Mouse (Mus musculus): ENCODE measurements around the gene Rbfox1. TPM values are rescaled to one million over a fixed set of nuclear protein-coding genes. Genes with fewer than 3 reads are reported as not detected.

Gene Rbfox1
- polyA plus RNA-seq, 1 experiment from 2014 or later = 3.1 TPM

- peaks cover 5% of the 10 kb centered on the region; the same call in 1 of the 2 replicates for H3K4me1 ChIP-seq (ENCODE audit: control insufficient read depth, insufficient read depth, low read length)
- no peaks in the 10 kb centered on the region for H3K27me3 ChIP-seq (ENCODE audit: control insufficient read depth, insufficient read depth, low read length)
- no peak overlapping the region for H3K9ac ChIP-seq (ENCODE audit: low read depth, low read length)
- H3K4me2 ChIP-seq = no peak overlapping the region
- no peaks in the 10 kb centered on the region for H3K36me3 ChIP-seq (ENCODE audit: control insufficient read depth, insufficient read depth, low read length)
- no peak overlapping the region for H3K4me3 ChIP-seq (ENCODE audit: low read depth, low read length)
- no peaks in the 10 kb centered on the region for H3K9me3 ChIP-seq (replicated peaks; ENCODE audit: control insufficient read depth, low read length)
- ATAC-seq (replicated peaks; ENCODE audit: insufficient number of reproducible peaks, low FRiP score, low TSS enrichment) = no peak
- 82% methylated on average over 3 of the region's 3 CpGs for WGBS (ENCODE audit: insufficient replicate concordance)
- H3K27ac ChIP-seq (ENCODE audit: low read depth, low read length) = no peak overlapping the region
Observed at GRCm38 (mm10) chr16:6091326-6092123, 206.4 kb downstream of the Rbfox1 start.

DNA sequence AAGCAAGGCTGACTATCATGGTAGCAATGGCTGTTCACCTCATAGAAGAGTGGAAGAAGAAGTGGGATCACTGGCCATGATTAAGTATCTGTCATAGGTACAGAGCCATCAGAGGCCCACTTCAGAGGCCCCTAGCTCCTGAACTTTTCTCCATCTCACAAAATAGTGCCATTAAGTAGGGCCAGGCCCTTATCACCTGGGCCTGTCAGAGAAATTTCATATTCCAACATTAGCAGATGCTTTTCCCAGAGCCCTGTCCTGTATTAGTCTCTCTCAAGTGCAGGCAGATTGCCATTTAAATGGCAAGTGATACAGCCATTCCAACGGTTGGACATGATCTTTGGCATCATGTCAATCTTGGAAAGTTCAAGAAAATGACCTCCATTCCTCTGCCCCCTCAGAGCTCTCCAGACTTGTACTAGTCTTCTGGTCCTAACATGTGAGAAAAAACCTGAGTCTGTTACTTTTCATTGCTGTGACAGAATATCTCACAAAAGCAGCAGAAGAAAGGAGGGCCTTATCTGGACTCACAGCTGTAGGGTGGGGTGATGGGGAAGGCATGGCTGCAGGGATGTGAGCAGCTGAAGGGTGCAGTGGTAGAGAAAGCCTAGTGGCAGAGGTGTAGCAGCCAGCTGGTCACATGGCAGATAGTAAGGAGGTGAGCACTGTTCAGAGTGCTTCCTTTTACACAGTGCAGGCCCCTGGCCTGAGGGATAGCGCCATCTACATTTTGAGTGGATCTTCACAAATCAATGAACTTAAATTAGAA, 210.6 kb downstream of the Rbfox1 start:
- peak; percentile 99 for ATAC-seq (replicated peaks; ENCODE audit: insufficient number of reproducible peaks, low FRiP score, low TSS enrichment)

DNA sequence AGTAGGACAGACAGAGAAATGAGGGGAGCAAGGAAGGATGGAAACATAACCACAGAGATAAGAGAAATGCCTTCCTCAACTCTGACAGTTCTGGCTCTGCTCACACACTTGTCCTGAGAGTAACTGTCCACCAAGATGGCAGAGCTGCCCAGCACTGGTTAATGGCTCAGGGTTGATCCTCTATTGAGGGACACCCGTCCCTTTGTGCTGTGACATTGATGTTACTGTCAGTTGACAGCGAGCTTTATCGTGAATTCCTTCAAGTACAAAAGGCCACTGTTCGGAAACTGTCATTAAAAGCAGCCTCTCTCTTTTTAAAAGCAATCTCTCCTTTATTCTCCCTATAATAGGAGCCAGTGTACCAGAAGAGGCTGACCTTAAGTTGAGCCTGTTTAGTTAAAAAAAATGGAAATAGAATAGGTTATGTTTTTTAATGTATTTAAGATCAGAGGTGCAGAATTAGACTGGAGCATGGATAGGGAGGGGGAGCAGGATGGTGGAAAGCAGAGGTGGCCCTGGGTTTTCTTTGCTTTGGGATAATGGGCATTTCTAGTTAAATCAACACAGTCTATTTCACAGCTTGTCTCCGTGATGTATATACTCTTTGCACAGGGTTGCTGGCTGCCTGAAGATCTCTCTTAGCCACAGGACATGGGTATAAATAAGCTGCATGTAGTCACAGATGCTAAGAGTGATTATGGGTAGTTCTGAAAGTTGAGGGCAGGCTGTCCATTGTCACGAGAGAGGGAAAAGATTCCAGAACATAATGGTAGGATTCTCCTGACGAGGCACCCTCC, 212.3 kb downstream of the Rbfox1 start:
- Histone ChIP-seq H3K4me1 (ENCODE audit: control insufficient read depth, insufficient read depth, low read length) (no peaks in the 10 kb centered on the region), H3K27ac (ENCODE audit: low read depth, low read length) (no peak overlapping the region), H3K36me3 (ENCODE audit: control insufficient read depth, insufficient read depth, low read length) (no peaks in the 10 kb centered on the region), H3K27me3 (ENCODE audit: control insufficient read depth, insufficient read depth, low read length) (no peaks in the 10 kb centered on the region), H3K9me3 (replicated peaks; ENCODE audit: control insufficient read depth, low read length) (no peaks in the 10 kb centered on the region), H3K4me2 (no peak overlapping the region), H3K9ac (ENCODE audit: low read depth, low read length) (no peak overlapping the region), H3K4me3 (ENCODE audit: low read depth, low read length) (no peak overlapping the region)
- ATAC-seq (replicated peaks; ENCODE audit: insufficient number of reproducible peaks, low FRiP score, low TSS enrichment) = no peak
- 71% methylated on average over 7 of the region's 7 CpGs for WGBS (ENCODE audit: insufficient replicate concordance)

More for the DNA sequence above, 210.6 kb downstream of the Rbfox1 start:
- peak overlapping the region; percentile 47 for H3K27ac ChIP-seq (ENCODE audit: low read depth, low read length)
- no peaks in the 10 kb centered on the region for H3K9me3 ChIP-seq (replicated peaks; ENCODE audit: control insufficient read depth, low read length)
- no peaks in the 10 kb centered on the region for H3K36me3 ChIP-seq (ENCODE audit: control insufficient read depth, insufficient read depth, low read length)
- no peak overlapping the region for H3K4me3 ChIP-seq (ENCODE audit: low read depth, low read length)
- H3K27me3 ChIP-seq (ENCODE audit: control insufficient read depth, insufficient read depth, low read length) = no peaks in the 10 kb centered on the region
- H3K4me1 ChIP-seq (ENCODE audit: control insufficient read depth, insufficient read depth, low read length) = no peaks in the 10 kb centered on the region
- H3K9ac ChIP-seq (ENCODE audit: low read depth, low read length) = no peak overlapping the region
- no peak overlapping the region for H3K4me2 ChIP-seq
- WGBS (ENCODE audit: insufficient replicate concordance) = 68% methylated on average over 2 of the region's 2 CpGs

DNA sequence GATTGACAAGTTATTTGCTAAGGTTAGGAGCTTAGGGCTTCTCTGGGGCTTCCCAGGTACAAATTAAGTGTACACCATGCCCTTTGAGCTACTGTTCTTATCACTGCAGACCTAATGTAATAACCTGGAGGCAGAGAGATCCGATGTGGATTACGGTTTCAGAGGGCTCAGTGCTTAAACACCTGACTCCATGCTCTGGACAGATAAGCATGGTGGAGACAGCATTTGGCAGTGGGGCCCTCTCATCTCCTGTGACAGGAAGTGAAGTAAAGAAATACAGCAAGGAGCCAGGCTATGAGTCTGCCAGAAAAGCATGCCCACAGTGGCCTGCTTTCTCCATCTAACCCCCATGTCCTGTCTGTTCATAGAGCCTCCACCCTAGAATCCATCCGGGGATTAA, 213.0 kb downstream of the Rbfox1 start:
- no peak overlapping the region for H3K4me3 ChIP-seq (ENCODE audit: low read depth, low read length)
- H3K9ac ChIP-seq (ENCODE audit: low read depth, low read length) = no peak overlapping the region
- H3K4me1 ChIP-seq (ENCODE audit: control insufficient read depth, insufficient read depth, low read length) = no peaks in the 10 kb centered on the region
- H3K9me3 ChIP-seq (replicated peaks; ENCODE audit: control insufficient read depth, low read length) = no peaks in the 10 kb centered on the region
- 70% methylated on average over 3 of the region's 3 CpGs for whole genome bisulfite sequencing (ENCODE audit: insufficient replicate concordance)
- no peak overlapping the region for H3K4me2 ChIP-seq
- ATAC-seq (replicated peaks; ENCODE audit: insufficient number of reproducible peaks, low FRiP score, low TSS enrichment) = no peak
- H3K27ac ChIP-seq (ENCODE audit: low read depth, low read length) = no peak overlapping the region
- H3K27me3 ChIP-seq (ENCODE audit: control insufficient read depth, insufficient read depth, low read length) = no peaks in the 10 kb centered on the region
- H3K36me3 ChIP-seq (ENCODE audit: control insufficient read depth, insufficient read depth, low read length) = no peaks in the 10 kb centered on the region

DNA sequence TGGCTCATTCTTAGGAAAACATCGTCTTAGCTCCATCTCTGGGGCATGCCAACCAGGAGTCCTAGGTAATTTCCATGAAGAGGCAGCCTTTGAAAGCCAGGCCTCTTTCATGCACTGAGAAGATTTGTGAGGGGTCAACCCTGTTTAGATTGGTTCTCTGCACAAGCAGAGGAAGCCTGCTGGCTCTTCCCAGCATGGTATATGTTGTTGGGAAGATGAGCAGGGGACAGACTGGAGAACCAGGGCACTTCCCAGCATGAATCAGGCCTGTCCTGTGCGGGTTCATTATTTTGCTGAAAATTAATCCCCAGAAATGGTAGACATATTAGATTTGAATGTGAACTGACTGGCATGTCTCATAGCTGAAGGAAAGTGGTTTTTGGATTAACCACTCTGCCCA, 214.4 kb downstream of the Rbfox1 start:
- no peaks in the 10 kb centered on the region for H3K4me1 ChIP-seq (ENCODE audit: control insufficient read depth, insufficient read depth, low read length)
- H3K36me3 ChIP-seq (ENCODE audit: control insufficient read depth, insufficient read depth, low read length) = no peaks in the 10 kb centered on the region
- no peaks in the 10 kb centered on the region for H3K27me3 ChIP-seq (ENCODE audit: control insufficient read depth, insufficient read depth, low read length)
- WGBS (ENCODE audit: insufficient replicate concordance) = 78% methylated on average over 2 of the region's 2 CpGs
- H3K9me3 ChIP-seq (replicated peaks; ENCODE audit: control insufficient read depth, low read length) = no peaks in the 10 kb centered on the region
- no peak overlapping the region for H3K4me2 ChIP-seq
- H3K27ac ChIP-seq (ENCODE audit: low read depth, low read length) = no peak overlapping the region
- ATAC-seq (replicated peaks; ENCODE audit: insufficient number of reproducible peaks, low FRiP score, low TSS enrichment) = no peak
- H3K4me3 ChIP-seq (ENCODE audit: low read depth, low read length) = no peak overlapping the region
- H3K9ac ChIP-seq (ENCODE audit: low read depth, low read length) = no peak overlapping the region

GRCm38 (mm10) chr16:6100421-6100877, 215.3 kb downstream of the Rbfox1 start:
- 75% methylated on average over 5 of the region's 5 CpGs for WGBS (ENCODE audit: insufficient replicate concordance)
- Histone ChIP-seq H3K9me3 (replicated peaks; ENCODE audit: control insufficient read depth, low read length) (no peaks in the 10 kb centered on the region), H3K27ac (ENCODE audit: low read depth, low read length) (no peak overlapping the region), H3K27me3 (ENCODE audit: control insufficient read depth, insufficient read depth, low read length) (no peaks in the 10 kb centered on the region), H3K4me1 (ENCODE audit: control insufficient read depth, insufficient read depth, low read length) (no peaks in the 10 kb centered on the region), H3K4me3 (ENCODE audit: low read depth, low read length) (no peak overlapping the region), H3K9ac (ENCODE audit: low read depth, low read length) (no peak overlapping the region), H3K36me3 (ENCODE audit: control insufficient read depth, insufficient read depth, low read length) (no peaks in the 10 kb centered on the region), H3K4me2 (no peak overlapping the region)
- ATAC-seq (replicated peaks; ENCODE audit: insufficient number of reproducible peaks, low FRiP score, low TSS enrichment) = no peak

DNA sequence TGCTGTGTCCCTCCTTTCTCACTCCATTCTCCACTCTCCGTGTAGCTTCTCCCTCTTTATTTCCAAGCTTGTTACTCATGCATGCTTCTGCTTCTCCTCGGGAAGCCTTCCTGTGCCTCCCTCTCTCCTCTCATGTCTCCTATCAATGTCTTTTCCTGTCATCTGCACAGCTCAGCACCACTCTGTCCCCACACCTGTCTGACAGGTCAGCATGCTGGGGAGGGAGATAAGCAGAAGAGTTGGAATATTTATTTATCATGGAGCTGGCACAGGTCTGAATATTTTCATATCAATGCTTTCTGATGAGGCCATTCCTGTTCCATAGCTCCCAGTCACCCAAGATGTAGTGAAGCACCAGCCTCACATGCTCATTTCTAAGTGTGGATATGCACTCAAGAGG, 218.6 kb downstream of the Rbfox1 start:
- WGBS (ENCODE audit: insufficient replicate concordance) = 56% methylated on average over 2 of the region's 2 CpGs
- Histone ChIP-seq H3K4me1 (ENCODE audit: control insufficient read depth, insufficient read depth, low read length) (no peaks in the 10 kb centered on the region), H3K27ac (ENCODE audit: low read depth, low read length) (no peak overlapping the region), H3K36me3 (ENCODE audit: control insufficient read depth, insufficient read depth, low read length) (no peaks in the 10 kb centered on the region), H3K9ac (ENCODE audit: low read depth, low read length) (no peak overlapping the region), H3K27me3 (ENCODE audit: control insufficient read depth, insufficient read depth, low read length) (no peaks in the 10 kb centered on the region), H3K9me3 (replicated peaks; ENCODE audit: control insufficient read depth, low read length) (no peaks in the 10 kb centered on the region), H3K4me3 (ENCODE audit: low read depth, low read length) (no peak overlapping the region), H3K4me2 (no peak overlapping the region)
- ATAC-seq (replicated peaks; ENCODE audit: insufficient number of reproducible peaks, low FRiP score, low TSS enrichment) = no peak

GRCm38 (mm10) chr16:6110121-6110520, 225.0 kb downstream of the Rbfox1 start:
- Histone ChIP-seq H3K9me3 (replicated peaks; ENCODE audit: control insufficient read depth, low read length) (no peaks in the 10 kb centered on the region), H3K27ac (ENCODE audit: low read depth, low read length) (no peak overlapping the region), H3K4me1 (ENCODE audit: control insufficient read depth, insufficient read depth, low read length) (no peaks in the 10 kb centered on the region), H3K4me3 (ENCODE audit: low read depth, low read length) (no peak overlapping the region), H3K4me2 (no peak overlapping the region), H3K9ac (ENCODE audit: low read depth, low read length) (no peak overlapping the region), H3K36me3 (ENCODE audit: control insufficient read depth, insufficient read depth, low read length) (no peaks in the 10 kb centered on the region), H3K27me3 (ENCODE audit: control insufficient read depth, insufficient read depth, low read length) (no peaks in the 10 kb centered on the region)
- no peak for ATAC-seq (replicated peaks; ENCODE audit: insufficient number of reproducible peaks, low FRiP score, low TSS enrichment)
- WGBS (ENCODE audit: insufficient replicate concordance) = 86% methylated on average over 3 of the region's 3 CpGs
